Mouse (Mus musculus) CH12.LX (cell line): ENCODE data around the gene Taf5l. TPM values are rescaled to one million over a fixed set of nuclear protein-coding genes. Genes with fewer than 3 reads are reported as not detected.

ENCODE experiments used
- DNase-seq: peaks from one replicate; pipeline ENCODE4 v3.0.0-alpha.2; 2013; ENCODE audit errors: extremely low read depth
- H3K27ac ChIP-seq: 2 replicates; pipeline ENCODE4 v1.5.1; 2012; ENCODE audit warnings: low read depth, mild to moderate bottlenecking, control low read depth, moderate library complexity; ENCODE audit not compliant: insufficient read depth
- H3K27me3 ChIP-seq: replicated peaks from 2 replicates; pipeline ENCODE3; 2012; ENCODE audit warnings: inconsistent platforms
- H3K36me3 ChIP-seq, 2 experiments: replicated peaks in 1 of 2; 2 replicates each; pipeline versions ENCODE3 to v1.6.1; 2012; ENCODE audit warnings: inconsistent platforms in 1 of 2, low read length in 1 of 2, mild to moderate bottlenecking in 1 of 2, mixed read lengths in 1 of 2, moderate library complexity in 1 of 2; ENCODE audit not compliant: control insufficient read depth in 1 of 2, insufficient read depth in 1 of 2
- H3K4me1 ChIP-seq, 2 experiments: 2 replicates each; pipeline ENCODE4 v1.6.1; 2012; ENCODE audit warnings: inconsistent platforms in 1 of 2, moderate library complexity in 1 of 2; ENCODE audit not compliant: insufficient read depth in 2 of 2, control insufficient read depth in 1 of 2
- H3K4me2 ChIP-seq: 2 replicates; pipeline ENCODE4 v1.6.1; 2012; ENCODE audit warnings: low read depth, mild to moderate bottlenecking, control low read depth; ENCODE audit not compliant: poor library complexity, insufficient read depth, severe bottlenecking
- H3K4me3 ChIP-seq, 3 experiments: fragments of 150-350 bp in 1 of 3; sonication (generic) in 1 of 3; replicated peaks in 1 of 3; 2 replicates each; pipeline versions ENCODE3 to v1.5.1; 2011 to 2012; ENCODE audit warnings: low read depth in 2 of 3, low read length in 2 of 3, mild to moderate bottlenecking in 2 of 3, moderate library complexity in 2 of 3, control low read depth in 1 of 3, improper control_type of control experiment in 1 of 3, inconsistent platforms in 1 of 3, mixed read lengths in 1 of 3; ENCODE audit not compliant: poor library complexity in 1 of 3
- H3K79me2 ChIP-seq: replicated peaks from 2 replicates; pipeline ENCODE4 v1.6.1; 2012; ENCODE audit warnings: mild to moderate bottlenecking, moderate library complexity; ENCODE audit not compliant: control insufficient read depth, poor library complexity, insufficient read depth, severe bottlenecking; ENCODE audit errors: extremely low read depth
- H3K9ac ChIP-seq: 2 replicates; pipeline ENCODE4 v1.6.1; 2012; ENCODE audit warnings: low read depth, mild to moderate bottlenecking, control low read depth, moderate library complexity; ENCODE audit not compliant: insufficient read depth
- H3K9me3 ChIP-seq: replicated peaks from 2 replicates; pipeline ENCODE3; 2012; ENCODE audit warnings: low read length, inconsistent platforms, mixed read lengths
- BHLHE40 ChIP-seq: IDR thresholded peaks from 2 replicates; pipeline ENCODE4 v1.6.1; 2011; ENCODE audit warnings: mild to moderate bottlenecking, low read depth, low read length, improper control_type of control experiment
- CHD2 ChIP-seq: IDR thresholded peaks from 2 replicates; pipeline ENCODE4 v1.6.1; 2011; ENCODE audit warnings: low read length, improper control_type of control experiment
- CTCF ChIP-seq, 2 experiments: IDR thresholded peaks in 1 of 2; conservative IDR thresholded peaks in 1 of 2; 2 replicates each; pipeline ENCODE4 v1.5.1; 2011 to 2012; ENCODE audit warnings: low read depth in 2 of 2, low read length in 2 of 2, improper control_type of control experiment in 1 of 2, inconsistent platforms in 1 of 2, mild to moderate bottlenecking in 1 of 2, moderate library complexity in 1 of 2
- E2F4 ChIP-seq: IDR thresholded peaks from 2 replicates; pipeline ENCODE4 v1.6.1; 2011; ENCODE audit warnings: low read depth, low read length, improper control_type of control experiment; ENCODE audit not compliant: insufficient replicate concordance
- ELF1 ChIP-seq: IDR thresholded peaks from 2 replicates; pipeline ENCODE4 v1.6.1; 2014; ENCODE audit warnings: low read depth, mild to moderate bottlenecking, inconsistent platforms, low read length, improper control_type of control experiment
- EP300 ChIP-seq: IDR thresholded peaks from 2 replicates; pipeline ENCODE4 v1.6.1; 2011; ENCODE audit warnings: low read length, improper control_type of control experiment
- ETS1 ChIP-seq: conservative IDR thresholded peaks from 2 replicates; pipeline ENCODE4 v1.6.1; 2012; ENCODE audit warnings: low read depth, mild to moderate bottlenecking, inconsistent platforms, low read length, improper control_type of control experiment, moderate library complexity
- GABPA ChIP-seq: IDR thresholded peaks from 2 replicates; pipeline ENCODE4 v1.6.1; 2012; ENCODE audit warnings: low read depth, low read length, improper control_type of control experiment, inconsistent platforms; ENCODE audit not compliant: insufficient replicate concordance
- HCFC1 ChIP-seq: IDR thresholded peaks from 2 replicates; pipeline ENCODE4 v1.6.1; 2012; ENCODE audit warnings: low read depth, mild to moderate bottlenecking, inconsistent platforms, low read length, improper control_type of control experiment
- IRF4 ChIP-seq: IDR thresholded peaks from 2 replicates; pipeline ENCODE4 v1.6.1; 2014; ENCODE audit warnings: low read depth, mild to moderate bottlenecking, inconsistent platforms, low read length, improper control_type of control experiment
- JUN ChIP-seq: IDR thresholded peaks from 2 replicates; pipeline ENCODE4 v1.6.1; 2011; ENCODE audit warnings: low read depth, mild to moderate bottlenecking, low read length, improper control_type of control experiment, moderate library complexity; ENCODE audit not compliant: insufficient read depth
- JUND ChIP-seq: conservative IDR thresholded peaks from 2 replicates; pipeline ENCODE4 v1.6.1; 2011; ENCODE audit warnings: low read depth, low read length, improper control_type of control experiment
- KAT2A ChIP-seq: IDR thresholded peaks from 2 replicates; pipeline ENCODE4 v1.6.1; 2012; ENCODE audit warnings: low read length, improper control_type of control experiment, inconsistent platforms; ENCODE audit not compliant: insufficient replicate concordance
- MAFK ChIP-seq: IDR thresholded peaks from 2 replicates; pipeline ENCODE4 v1.6.1; 2011; ENCODE audit warnings: low read length, improper control_type of control experiment; ENCODE audit not compliant: insufficient replicate concordance
- MAX ChIP-seq: IDR thresholded peaks from 2 replicates; pipeline ENCODE4 v1.6.1; 2011; ENCODE audit warnings: low read length, improper control_type of control experiment
- MAZ ChIP-seq: IDR thresholded peaks from 2 replicates; pipeline ENCODE4 v1.6.1; 2012; ENCODE audit warnings: low read depth, mild to moderate bottlenecking, inconsistent platforms, low read length, improper control_type of control experiment, moderate library complexity
- MEF2A ChIP-seq: IDR thresholded peaks from 2 replicates; pipeline ENCODE4 v1.6.1; 2014; ENCODE audit warnings: low read depth, mild to moderate bottlenecking, inconsistent platforms, low read length, improper control_type of control experiment, borderline replicate concordance
- NELFE ChIP-seq: IDR thresholded peaks from 2 replicates; pipeline ENCODE4 v1.6.1; 2011; ENCODE audit warnings: low read depth, low read length, improper control_type of control experiment
- NRF1 ChIP-seq: IDR thresholded peaks from 2 replicates; pipeline ENCODE4 v1.6.1; 2014; ENCODE audit warnings: low read depth, mild to moderate bottlenecking, inconsistent platforms, low read length, improper control_type of control experiment, moderate library complexity
- PAX5 ChIP-seq: IDR thresholded peaks from 2 replicates; pipeline ENCODE4 v1.6.1; 2012; ENCODE audit warnings: low read length, inconsistent platforms, mixed read lengths
- POLR2A ChIP-seq: IDR thresholded peaks from 2 replicates; pipeline ENCODE4 v1.6.1; 2011; ENCODE audit warnings: low read depth, mild to moderate bottlenecking, improper control_type of control experiment, low read length
- POLR2AphosphoS2 ChIP-seq: IDR thresholded peaks from 2 replicates; pipeline ENCODE4 v1.6.1; 2011; ENCODE audit warnings: low read depth, low read length, improper control_type of control experiment
- RAD21 ChIP-seq: IDR thresholded peaks from 2 replicates; pipeline ENCODE4 v1.6.1; 2011; ENCODE audit warnings: low read depth, mild to moderate bottlenecking, low read length, improper control_type of control experiment, moderate library complexity
- RCOR1 ChIP-seq: conservative IDR thresholded peaks from 2 replicates; pipeline ENCODE4 v1.6.1; 2012; ENCODE audit warnings: low read depth, mild to moderate bottlenecking, inconsistent platforms, low read length, improper control_type of control experiment
- SIN3A ChIP-seq: IDR thresholded peaks from 2 replicates; pipeline ENCODE4 v1.6.1; 2012; ENCODE audit warnings: low read length, improper control_type of control experiment, inconsistent platforms
- TBP ChIP-seq: conservative IDR thresholded peaks from 2 replicates; pipeline ENCODE4 v1.6.1; 2011; ENCODE audit warnings: low read depth, low read length, improper control_type of control experiment
- TCF12 ChIP-seq: IDR thresholded peaks from 2 replicates; pipeline ENCODE4 v1.6.1; 2014; ENCODE audit warnings: low read depth, mild to moderate bottlenecking, inconsistent platforms, low read length, improper control_type of control experiment
- UBTF ChIP-seq: IDR thresholded peaks from 2 replicates; pipeline ENCODE4 v1.6.1; 2012; ENCODE audit warnings: low read depth, mild to moderate bottlenecking, inconsistent platforms, low read length, improper control_type of control experiment, moderate library complexity
- USF2 ChIP-seq: conservative IDR thresholded peaks from 2 replicates; pipeline ENCODE4 v1.6.1; 2011; ENCODE audit warnings: low read depth, low read length, improper control_type of control experiment
- ZC3H11A ChIP-seq: IDR thresholded peaks from 2 replicates; pipeline ENCODE4 v1.6.1; 2012; ENCODE audit warnings: low read depth, mild to moderate bottlenecking, inconsistent platforms, low read length, improper control_type of control experiment
- ZKSCAN1 ChIP-seq: IDR thresholded peaks from 2 replicates; pipeline ENCODE4 v1.6.1; 2012; ENCODE audit warnings: low read depth, inconsistent platforms, low read length, improper control_type of control experiment, borderline replicate concordance
- ZNF384 ChIP-seq: IDR thresholded peaks from 2 replicates; pipeline ENCODE4 v1.6.1; 2012; ENCODE audit warnings: low read depth, low read length, improper control_type of control experiment, inconsistent platforms
- dilution Hi-C: fragments of 300-500 bp; cut with MboI; formaldehyde crosslinking; loops from 2 replicates; pipeline ENCODE4 v1.14.3; 2020; ENCODE audit warnings: low sequenced_read_pairs; ENCODE audit not compliant: extremely low pct_unique_long_range_greater_than_20kb, extremely low pct_ligation_motif_present
- in situ Hi-C: fragments of 300-500 bp; cut with MboI; formaldehyde crosslinking; loops from 3 replicates; pipeline ENCODE4 v1.14.3; 2019; ENCODE audit warnings: low sequenced_read_pairs, low pct_ligation_motif_present, low pct_unique_long_range_greater_than_20kb, mixed read lengths
- polyA plus RNA-seq: library from polyadenylated mRNA; unstranded; fragments of >175 nt; gene quantifications from 2 replicates; pipeline ENCODE4 v1.2.1, GENCODE M21; 2012; ENCODE audit warnings: low read depth; ENCODE audit not compliant: insufficient read length
- total RNA-seq, 2 experiments: library from RNA; depleted of rRNA; stranded (reverse); fragments of 300-350 nt in 1 of 2; fragments of >200 nt in 1 of 2; gene quantifications; 2 replicates each; pipeline ENCODE4 v1.2.3; 2012 to 2014

Taf5l gene
- total and polyA plus RNA-seq, 3 experiments: 54.2 to 75.8 (median 63.0) TPM

DNA sequence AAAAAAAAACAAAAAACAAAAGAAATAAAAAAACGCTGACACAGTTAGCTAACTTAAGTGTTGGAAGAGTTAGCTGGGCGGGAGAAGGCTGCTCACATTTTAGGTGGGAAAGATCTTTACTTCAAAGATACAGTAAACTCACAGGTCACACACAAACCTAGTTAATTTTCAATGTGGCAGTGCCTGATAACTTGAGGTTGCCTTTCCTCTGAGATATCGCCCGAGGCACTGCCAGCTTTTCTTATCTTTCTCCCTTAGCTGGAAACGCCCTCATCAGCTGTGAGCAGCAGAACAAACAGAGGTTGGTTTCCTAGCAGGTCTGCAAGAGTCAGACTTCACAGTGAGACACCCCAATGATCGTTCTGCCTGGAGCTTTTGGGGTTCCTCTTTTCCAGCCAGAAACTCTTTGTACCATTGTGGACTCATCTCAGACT lies 32.6 kb downstream of the Taf5l start:
- in situ Hi-C loops (no loop called here), dilution Hi-C loops (no loop called here)
- H3K9me3 ChIP-seq: no peaks in the 10 kb centered on the region
- no peak overlapping the region for H3K4me2 ChIP-seq
- no peaks in the 10 kb centered on the region for H3K79me2 ChIP-seq
- no peak overlapping the region for H3K9ac ChIP-seq
- DNase-seq: no peak
- H3K36me3 ChIP-seq: peaks cover 0 to 24% of the 10 kb centered on the region in 2 experiments
- no peaks in the 10 kb centered on the region for H3K27me3 ChIP-seq
- 0 out of 2 replicates have a peak, but pooled peaks have one; percentile 17 for TF ChIP-seq ZNF384
- TF ChIP-seq ETS1: no peak
- no peak for TF ChIP-seq MAFK
- no peak for TF ChIP-seq GABPA
- no peak overlapping the region for H3K27ac ChIP-seq
- peaks cover 0 to 6% of the 10 kb centered on the region in 2 experiments; a peak in 2 of 4 replicates for H3K4me1 ChIP-seq
- H3K4me3 ChIP-seq: no peak overlapping the region

DNA sequence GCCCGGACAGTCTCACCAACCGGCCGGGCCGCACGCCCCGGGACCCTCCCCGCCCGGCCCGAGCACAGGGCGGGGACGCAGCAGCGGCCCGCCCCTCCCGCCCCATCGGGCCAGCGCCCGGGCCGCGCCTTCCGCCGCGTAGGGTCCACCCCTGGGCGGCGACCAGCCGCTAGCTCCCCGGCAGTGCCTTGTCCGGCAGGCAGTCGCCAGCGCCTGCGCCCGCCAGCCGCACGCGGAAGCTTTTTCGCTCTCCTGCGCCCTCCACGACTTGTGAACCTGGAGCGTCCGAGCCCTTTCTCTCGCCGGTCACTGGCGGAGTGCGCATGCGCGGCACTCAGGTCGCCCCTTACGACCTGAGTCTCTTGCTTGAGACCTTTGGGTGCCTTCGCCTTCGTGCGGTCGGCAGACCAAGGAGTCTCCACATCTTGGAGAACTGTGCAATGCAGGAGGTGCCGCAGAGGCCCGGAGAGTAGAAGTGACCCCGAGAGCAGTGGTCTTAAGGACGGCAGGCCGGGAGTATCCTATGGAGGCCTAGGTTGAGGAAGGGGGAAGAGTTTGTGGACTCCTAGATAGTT lies 38.3 kb downstream of the Taf5l start, which contains the start of gene Abcb10:
TSS of gene Abcb10 (minus strand) at position 297 of the 575 bp plus-strand sequence.
- dilution Hi-C loops (no loop called here), in situ Hi-C loops (no loop called here)
- H3K36me3 ChIP-seq: peaks cover 0 to 9% of the 10 kb centered on the region in 2 experiments
- H3K27ac ChIP-seq: peak within 1 kb of the TSS; percentile 58
- no peaks in the 10 kb centered on the region for H3K79me2 ChIP-seq
- peak; percentile 76 for DNase-seq
- peaks cover 0 to 37% of the 10 kb centered on the region in 2 experiments; a peak in 3 of 4 replicates for H3K4me1 ChIP-seq
- H3K4me3 ChIP-seq: peak within 1 kb of the TSS; percentile 58 to 71 (median 69)
- peak within 1 kb of the TSS; percentile 68 for H3K9ac ChIP-seq
- H3K27me3 ChIP-seq: no peaks in the 10 kb centered on the region
- H3K4me2 ChIP-seq: peak within 1 kb of the TSS; percentile 64
- H3K9me3 ChIP-seq: no peaks in the 10 kb centered on the region
- TF ChIP-seq EP300: no peak
- no peak for TF ChIP-seq KAT2A
- TF ChIP-seq SIN3A: peak; percentile 70; the same call in 1 of the 2 replicates
- no peak for TF ChIP-seq BHLHE40
- TF ChIP-seq CTCF (conservative IDR thresholded peaks at IDR 0.05 in 1 of 2, IDR thresholded peaks at IDR 0.05 in 1 of 2; ENCODE audit: low read depth in 2 of 2, low read length in 2 of 2): no peak
- TF ChIP-seq UBTF: peak; percentile 93
- peak; percentile 89 for TF ChIP-seq ELF1
- peak; percentile 38; the same call in 1 of the 2 replicates for TF ChIP-seq POLR2AphosphoS2
- TF ChIP-seq PAX5: no peak
- TF ChIP-seq TBP: 0 out of 2 replicates have a peak, but pooled peaks have one; percentile 30
- peak; percentile 59; the same call in 1 of the 2 replicates for TF ChIP-seq MAZ
- no peak for TF ChIP-seq MAFK
- TF ChIP-seq JUN: no peak
- TF ChIP-seq ZKSCAN1: no peak
- no peak for TF ChIP-seq E2F4
- no peak for TF ChIP-seq CHD2
- peak; percentile 92 for TF ChIP-seq TCF12
- TF ChIP-seq RCOR1: no peak
- TF ChIP-seq JUND: no peak
- TF ChIP-seq POLR2A: peak; percentile 93
- no peak; the same call in 1 of the 2 replicates for TF ChIP-seq MEF2A
- TF ChIP-seq NRF1: peak; percentile 95
- no peak for TF ChIP-seq ZNF384
- no peak for TF ChIP-seq USF2
- TF ChIP-seq HCFC1: peak; percentile 40; the same call in 1 of the 2 replicates
- peak; percentile 47; the same call in 1 of the 2 replicates for TF ChIP-seq MAX
- TF ChIP-seq ZC3H11A: no peak
- peak; percentile 43; the same call in 1 of the 2 replicates for TF ChIP-seq IRF4
- TF ChIP-seq RAD21: no peak
- TF ChIP-seq NELFE: peak; percentile 87
